Mouse (Mus musculus): Measurements from ENCODE around the gene Zfp112. TPM values are rescaled to one million over a fixed set of nuclear protein-coding genes. Genes with fewer than 3 reads are reported as not detected.

Gene Zfp112
- polyA plus RNA-seq (2015; fragmentation: Illumina TruSeq; extraction: RNeasy Lipid Tissue Mini Kit (QIAGEN cat#74804); ENCODE audit: insufficient read depth, low read depth, low replicate concordance), result 1.2 TPM

DNA sequence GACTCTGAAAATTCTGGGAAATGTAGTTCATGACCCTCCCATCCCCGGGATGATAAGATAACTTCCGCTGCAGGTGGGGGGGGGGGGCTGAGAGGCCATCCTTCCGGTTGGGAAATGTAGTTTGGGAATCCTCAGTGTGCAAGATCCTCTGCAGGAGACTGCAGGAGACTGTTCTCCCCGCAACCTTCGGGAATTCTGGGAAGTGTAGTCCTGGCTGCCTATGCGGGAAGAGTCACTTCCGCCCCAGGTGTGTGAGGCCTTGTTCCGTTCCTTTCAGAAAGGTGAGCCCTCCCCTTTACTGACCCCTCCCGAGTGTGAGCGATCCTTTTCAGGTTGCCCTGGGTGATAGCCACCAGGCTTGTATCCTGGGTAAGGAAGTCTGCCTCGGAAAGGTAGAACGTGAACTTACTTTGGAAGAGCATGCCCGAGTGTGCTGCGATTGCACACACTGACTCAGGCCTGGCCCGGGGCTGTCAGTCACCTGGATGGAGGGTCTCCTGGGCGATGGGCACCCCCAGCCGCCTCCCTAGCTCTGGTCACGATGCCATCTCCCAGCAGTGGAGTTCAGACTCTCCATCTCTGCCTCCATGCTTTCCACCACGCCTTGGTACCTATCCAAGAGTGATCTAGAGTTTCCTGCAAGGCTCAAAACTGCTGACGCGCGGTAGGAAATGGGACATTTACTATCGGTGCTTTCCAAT lies at the start of gene Zfp112:
Gene Zfp112 (plus strand): TSS at position 159 of the 701 bp plus-strand sequence.

DNA sequence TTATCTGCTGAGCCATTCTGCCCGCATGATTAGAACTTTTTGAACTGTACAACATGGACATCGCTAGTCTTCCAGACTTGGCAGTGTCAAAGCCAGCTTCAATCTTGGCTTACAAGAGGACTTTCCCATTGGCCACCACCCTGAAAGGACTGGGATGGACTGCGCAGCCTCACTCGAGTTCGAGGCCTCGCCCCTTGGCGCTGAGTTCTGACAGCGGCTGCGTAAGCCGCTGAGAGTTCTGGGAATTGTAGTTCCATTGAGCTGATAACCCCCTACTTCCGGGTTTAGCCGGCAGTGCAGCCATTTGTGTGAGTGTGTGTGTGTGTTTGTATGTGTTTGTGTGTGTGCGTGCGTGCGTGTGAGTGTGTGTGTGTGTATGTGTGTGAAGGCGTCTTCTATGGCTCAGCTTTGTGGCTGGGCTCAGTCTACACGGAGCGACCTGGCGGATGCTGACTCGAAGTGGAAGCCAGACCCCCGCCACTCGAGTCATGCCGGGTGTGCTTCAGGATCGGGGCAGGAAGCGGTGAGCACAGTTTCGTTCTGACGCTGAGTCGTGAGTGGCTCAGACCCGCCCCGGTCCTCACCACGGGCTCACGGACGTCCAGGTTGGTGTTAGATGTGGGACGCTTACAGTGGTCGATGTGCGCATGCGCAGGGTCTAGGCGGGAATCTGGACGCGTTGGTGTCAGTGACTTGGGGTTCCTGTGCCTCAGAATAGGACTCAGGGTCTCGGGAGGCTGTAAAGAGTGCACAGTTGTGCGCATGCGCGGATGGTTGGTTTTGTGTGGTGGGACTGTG lies 30.3 kb upstream of the Zfp112 start, which contains the start of gene Zfp180:
Gene Zfp180 (plus strand): TSS at position 291 of the 798 bp plus-strand sequence.

DNA sequence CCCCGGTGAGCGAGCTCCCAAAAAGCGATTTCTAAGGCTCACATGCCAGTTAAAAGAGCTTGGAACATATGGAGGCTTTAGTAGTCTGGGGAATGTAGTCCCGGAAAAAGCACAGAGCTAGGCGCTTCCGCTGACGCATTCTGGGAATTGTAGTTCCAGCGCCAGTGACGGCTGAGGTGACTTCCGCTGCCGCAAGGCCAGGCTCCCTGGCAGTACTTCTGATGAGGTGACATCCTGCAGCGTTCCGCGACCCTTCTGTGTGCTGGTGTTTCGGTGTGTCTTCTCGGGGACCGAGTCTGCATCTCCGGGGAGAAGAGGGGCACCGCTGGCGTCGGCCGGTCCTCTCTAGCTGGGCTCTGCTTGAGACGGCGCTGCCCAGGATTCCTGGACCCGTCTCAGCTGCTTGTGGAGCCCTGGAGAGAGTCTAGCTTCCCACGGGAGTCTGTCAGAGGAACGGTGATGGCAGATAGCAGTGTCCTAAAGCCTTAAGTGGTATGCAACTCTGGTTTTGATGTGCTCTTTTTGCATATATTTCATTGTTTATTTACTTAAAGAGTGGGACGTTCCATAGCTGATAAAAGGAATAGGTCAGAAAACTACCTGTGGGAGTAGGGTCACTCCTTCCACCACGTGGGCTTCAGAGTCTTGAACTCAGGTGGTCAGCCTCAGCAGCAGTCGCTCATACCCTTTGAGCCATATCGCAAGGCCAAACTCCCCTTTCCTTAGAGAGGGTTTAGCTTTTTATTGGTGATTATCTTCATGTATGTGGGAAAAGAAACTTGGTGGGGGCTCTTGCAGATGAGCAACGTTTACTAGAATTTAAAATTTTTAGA lies 22.1 kb downstream of the Zfp112 start, which contains the start of gene Zfp235:
Gene Zfp235 (plus strand): TSS at position 174 of the 833 bp plus-strand sequence.

DNA sequence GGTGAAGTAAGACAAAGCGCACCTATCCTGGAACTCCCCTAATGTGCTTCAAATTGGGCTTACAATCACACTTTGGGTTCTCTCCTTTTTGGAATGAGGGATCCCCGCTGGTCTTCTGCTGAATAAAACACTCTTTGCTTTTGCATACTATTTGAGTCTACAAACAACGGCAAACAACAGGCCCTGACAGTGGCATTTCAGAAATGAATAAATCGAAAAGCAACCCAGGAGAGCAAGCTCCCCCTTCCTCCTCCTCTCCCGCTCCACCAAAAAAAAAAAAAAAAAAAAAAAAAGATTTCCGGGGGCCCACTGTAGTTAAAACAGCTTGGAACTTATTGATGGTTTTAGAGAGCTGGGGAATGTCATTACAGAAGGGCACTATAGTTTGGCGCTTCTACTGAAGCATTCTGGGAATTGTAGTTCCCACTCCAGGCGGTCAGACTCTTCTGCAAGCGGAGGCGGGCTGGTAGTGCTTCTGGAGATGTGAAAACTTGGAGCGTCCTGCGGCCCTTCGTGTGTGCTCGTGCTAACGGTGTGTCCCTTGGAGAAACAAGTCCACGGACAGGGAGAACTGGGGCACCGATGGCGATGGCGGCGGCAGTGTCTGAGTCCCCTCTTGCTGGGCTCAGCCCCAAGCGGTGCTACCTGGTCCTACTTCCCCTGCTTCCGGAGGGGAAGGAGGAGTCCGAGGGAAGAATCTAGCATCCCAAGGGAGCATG lies 62.7 kb downstream of the Zfp112 start, which contains the start of gene Zfp114:
Gene Zfp114 (plus strand): TSS at position 443 of the 719 bp plus-strand sequence.

Other genes with a start within 250 kb of the Zfp112 start
- not detected for gene Vmn1r177, start 245.9 kb upstream of the Zfp112 start, polyA plus RNA-seq (2015; fragmentation: Illumina TruSeq; extraction: RNeasy Lipid Tissue Mini Kit (QIAGEN cat#74804); ENCODE audit: insufficient read depth, low read depth, low replicate concordance)
- gene Vmn1r178, start 220.3 kb upstream of the Zfp112 start, polyA plus RNA-seq (2015; fragmentation: Illumina TruSeq; extraction: RNeasy Lipid Tissue Mini Kit (QIAGEN cat#74804); ENCODE audit: insufficient read depth, low read depth, low replicate concordance), result not detected
- gene Vmn1r179, start 185.3 kb upstream of the Zfp112 start, polyA plus RNA-seq (2015; fragmentation: Illumina TruSeq; extraction: RNeasy Lipid Tissue Mini Kit (QIAGEN cat#74804); ENCODE audit: insufficient read depth, low read depth, low replicate concordance), result not detected
- gene Vmn1r180, start 161.7 kb upstream of the Zfp112 start, polyA plus RNA-seq (2015; fragmentation: Illumina TruSeq; extraction: RNeasy Lipid Tissue Mini Kit (QIAGEN cat#74804); ENCODE audit: insufficient read depth, low read depth, low replicate concordance), result not detected
- gene Vmn1r181, start 137.7 kb upstream of the Zfp112 start, polyA plus RNA-seq (2015; fragmentation: Illumina TruSeq; extraction: RNeasy Lipid Tissue Mini Kit (QIAGEN cat#74804); ENCODE audit: insufficient read depth, low read depth, low replicate concordance), result not detected
- not detected for gene V1rd19, start 110.6 kb upstream of the Zfp112 start, polyA plus RNA-seq (2015; fragmentation: Illumina TruSeq; extraction: RNeasy Lipid Tissue Mini Kit (QIAGEN cat#74804); ENCODE audit: insufficient read depth, low read depth, low replicate concordance)
- gene Vmn1r183, start 59.1 kb upstream of the Zfp112 start, polyA plus RNA-seq (2015; fragmentation: Illumina TruSeq; extraction: RNeasy Lipid Tissue Mini Kit (QIAGEN cat#74804); ENCODE audit: insufficient read depth, low read depth, low replicate concordance), result not detected
- gene Zfp180, start 30.4 kb upstream of the Zfp112 start, polyA plus RNA-seq (2015; fragmentation: Illumina TruSeq; extraction: RNeasy Lipid Tissue Mini Kit (QIAGEN cat#74804); ENCODE audit: insufficient read depth, low read depth, low replicate concordance), result 5.8 TPM
- 4.5 TPM for gene Zfp235, start 21.9 kb downstream of the Zfp112 start, polyA plus RNA-seq (2015; fragmentation: Illumina TruSeq; extraction: RNeasy Lipid Tissue Mini Kit (QIAGEN cat#74804); ENCODE audit: insufficient read depth, low read depth, low replicate concordance)
- 0.28 TPM for gene Zfp114, start 62.7 kb downstream of the Zfp112 start, polyA plus RNA-seq (2015; fragmentation: Illumina TruSeq; extraction: RNeasy Lipid Tissue Mini Kit (QIAGEN cat#74804); ENCODE audit: insufficient read depth, low read depth, low replicate concordance)
- 1.0 TPM for gene Zfp111, start 99.1 kb downstream of the Zfp112 start, polyA plus RNA-seq (2015; fragmentation: Illumina TruSeq; extraction: RNeasy Lipid Tissue Mini Kit (QIAGEN cat#74804); ENCODE audit: insufficient read depth, low read depth, low replicate concordance)
- gene Zfp109, start 125.2 kb downstream of the Zfp112 start, polyA plus RNA-seq (2015; fragmentation: Illumina TruSeq; extraction: RNeasy Lipid Tissue Mini Kit (QIAGEN cat#74804); ENCODE audit: insufficient read depth, low read depth, low replicate concordance), result 0.63 TPM
- gene Zfp108, start 142.5 kb downstream of the Zfp112 start, polyA plus RNA-seq (2015; fragmentation: Illumina TruSeq; extraction: RNeasy Lipid Tissue Mini Kit (QIAGEN cat#74804); ENCODE audit: insufficient read depth, low read depth, low replicate concordance), result 0.63 TPM
- 1.2 TPM for gene Zfp93, start 158.1 kb downstream of the Zfp112 start, polyA plus RNA-seq (2015; fragmentation: Illumina TruSeq; extraction: RNeasy Lipid Tissue Mini Kit (QIAGEN cat#74804); ENCODE audit: insufficient read depth, low read depth, low replicate concordance)
- gene Zfp61, start 188.9 kb downstream of the Zfp112 start, polyA plus RNA-seq (2015; fragmentation: Illumina TruSeq; extraction: RNeasy Lipid Tissue Mini Kit (QIAGEN cat#74804); ENCODE audit: insufficient read depth, low read depth, low replicate concordance), result 14.0 TPM
- gene Zfp94, start 204.4 kb downstream of the Zfp112 start, polyA plus RNA-seq (2015; fragmentation: Illumina TruSeq; extraction: RNeasy Lipid Tissue Mini Kit (QIAGEN cat#74804); ENCODE audit: insufficient read depth, low read depth, low replicate concordance), result 4.9 TPM
- gene Tescl, start 221.6 kb downstream of the Zfp112 start, polyA plus RNA-seq (2015; fragmentation: Illumina TruSeq; extraction: RNeasy Lipid Tissue Mini Kit (QIAGEN cat#74804); ENCODE audit: insufficient read depth, low read depth, low replicate concordance), result not detected
- gene Lypd5, start 236.9 kb downstream of the Zfp112 start, polyA plus RNA-seq (2015; fragmentation: Illumina TruSeq; extraction: RNeasy Lipid Tissue Mini Kit (QIAGEN cat#74804); ENCODE audit: insufficient read depth, low read depth, low replicate concordance), result not detected

All from pancreas, adult 10 weeks (tissue).